Mouse (Mus musculus): ENCODE measurements around the gene Smarcad1. TPM values are rescaled to one million over a fixed set of nuclear protein-coding genes. Genes with fewer than 3 reads are reported as not detected.
"Not testable (repeated sequence)": the region's sequence is repeated elsewhere in the genome, so short reads cannot be mapped to it uniquely, and the experiment has no call there.

Smarcad1 gene
- polyA plus RNA-seq, 1 experiment from 2014 or later, result 98.8 TPM

GRCm38 (mm10) chr6:65025130-65025529 lies 17.3 kb upstream of the Smarcad1 start:
- 96% methylated on average over 4 of the region's 4 CpGs for WGBS
- Histone ChIP-seq H3K4me2 (no peak overlapping the region), H3K9me3 (no peaks in the 10 kb centered on the region), H3K4me3 (no peak overlapping the region), H3K27ac (no peak overlapping the region), H3K4me1 (replicated peaks) (no peaks in the 10 kb centered on the region), H3K27me3 (no peaks in the 10 kb centered on the region), H3K36me3 (no peaks in the 10 kb centered on the region), H3K9ac (no peak overlapping the region)
- ATAC-seq (ENCODE audit: low FRiP score), result no peak

- Histone ChIP-seq H3K4me3 (no peak overlapping the region), H3K36me3 (no peaks in the 10 kb centered on the region), H3K27me3 (no peaks in the 10 kb centered on the region), H3K4me1 (replicated peaks) (no peaks in the 10 kb centered on the region), H3K9me3 (no peaks in the 10 kb centered on the region), H3K27ac (no peak overlapping the region), H3K9ac (no peak overlapping the region), H3K4me2 (no peak overlapping the region)
- 82% methylated on average over 2 of the region's 2 CpGs for WGBS
- no peak for ATAC-seq (ENCODE audit: low FRiP score)
These were observed 7.7 kb upstream of the Smarcad1 start for GRCm38 (mm10) chr6:65034661-65035060.

GRCm38 (mm10) chr6:65035469-65035868 lies 6.9 kb upstream of the Smarcad1 start:
- Histone ChIP-seq H3K27ac (no peak overlapping the region), H3K36me3 (no peaks in the 10 kb centered on the region), H3K4me2 (no peak overlapping the region), H3K9ac (no peak overlapping the region), H3K27me3 (no peaks in the 10 kb centered on the region), H3K9me3 (no peaks in the 10 kb centered on the region), H3K4me3 (no peak overlapping the region), H3K4me1 (replicated peaks) (no peaks in the 10 kb centered on the region)
- 92% methylated on average over 2 of the region's 2 CpGs for WGBS
- ATAC-seq (ENCODE audit: low FRiP score), result no peak

- Histone ChIP-seq H3K36me3 (peaks cover 31% of the 10 kb centered on the region), H3K27me3 (no peaks in the 10 kb centered on the region), H3K9ac (peak overlapping the region; percentile 94), H3K4me3 (peak overlapping the region; percentile 68), H3K27ac (peak overlapping the region; percentile 98), H3K4me2 (peak overlapping the region; percentile 76), H3K9me3 (no peaks in the 10 kb centered on the region), H3K4me1 (replicated peaks) (peaks cover 13% of the 10 kb centered on the region)
- 33% methylated on average over 10 of the region's 10 CpGs for WGBS
- peak; percentile 40; the same call in 1 of the 2 replicates for ATAC-seq (ENCODE audit: low FRiP score)
These were observed 451 bp upstream of the Smarcad1 start for GRCm38 (mm10) chr6:65041932-65042331.

GRCm38 (mm10) chr6:65043241-65043640 lies 858 bp downstream of the Smarcad1 start:
- WGBS, result 12% methylated on average over 7 of the region's 7 CpGs
- H3K9me3 ChIP-seq, result no peaks in the 10 kb centered on the region
- H3K4me2 ChIP-seq, result peak overlapping the region; percentile 76
- peaks cover 13% of the 10 kb centered on the region for H3K4me1 ChIP-seq (replicated peaks)
- peak; percentile 11; the same call in 1 of the 2 replicates for ATAC-seq (ENCODE audit: low FRiP score)
- peaks cover 40% of the 10 kb centered on the region for H3K36me3 ChIP-seq
- peak overlapping the region; percentile 98 for H3K27ac ChIP-seq
- H3K9ac ChIP-seq, result peak overlapping the region; percentile 94
- H3K4me3 ChIP-seq, result peak overlapping the region; percentile 68
- no peaks in the 10 kb centered on the region for H3K27me3 ChIP-seq

GRCm38 (mm10) chr6:65049100-65049499 lies 6.7 kb downstream of the Smarcad1 start:
- Histone ChIP-seq H3K36me3 (peaks cover 86% of the 10 kb centered on the region), H3K9me3 (no peaks in the 10 kb centered on the region), H3K27ac (no peak overlapping the region), H3K9ac (no peak overlapping the region), H3K4me1 (replicated peaks) (peaks cover 2% of the 10 kb centered on the region), H3K4me3 (no peak overlapping the region), H3K4me2 (no peak overlapping the region), H3K27me3 (no peaks in the 10 kb centered on the region)
- WGBS, result 95% methylated on average over 4 of the region's 4 CpGs
- no peak for ATAC-seq (ENCODE audit: low FRiP score)

- no peak overlapping the region for H3K4me3 ChIP-seq
- no peaks in the 10 kb centered on the region for H3K9me3 ChIP-seq
- no peak for ATAC-seq (ENCODE audit: low FRiP score)
- H3K4me2 ChIP-seq, result no peak overlapping the region
- WGBS, result 92% methylated on average over 5 of the region's 5 CpGs
- H3K36me3 ChIP-seq, result peaks cover 80% of the 10 kb centered on the region
- no peaks in the 10 kb centered on the region for H3K4me1 ChIP-seq (replicated peaks)
- no peak overlapping the region for H3K27ac ChIP-seq
- no peak overlapping the region for H3K9ac ChIP-seq
- no peaks in the 10 kb centered on the region for H3K27me3 ChIP-seq
These were observed 14.2 kb downstream of the Smarcad1 start for GRCm38 (mm10) chr6:65056620-65057019.

GRCm38 (mm10) chr6:65057137-65057536 lies 14.8 kb downstream of the Smarcad1 start:
- not testable (repeated sequence) for H3K9me3 ChIP-seq; H3K27me3 ChIP-seq; H3K4me1 ChIP-seq (replicated peaks); H3K27ac ChIP-seq; H3K4me3 ChIP-seq; H3K4me2 ChIP-seq; ATAC-seq (ENCODE audit: low FRiP score); H3K9ac ChIP-seq
- peaks cover 81% of the 10 kb centered on the region for H3K36me3 ChIP-seq
- WGBS, result 80% methylated on average over 4 of the region's 4 CpGs

- no peak overlapping the region for H3K4me2 ChIP-seq
- no peaks in the 10 kb centered on the region for H3K9me3 ChIP-seq
- 81% methylated on average over 1 of the region's 1 CpGs for WGBS
- no peak overlapping the region for H3K27ac ChIP-seq
- peaks cover 76% of the 10 kb centered on the region for H3K36me3 ChIP-seq
- H3K4me1 ChIP-seq (replicated peaks), result no peaks in the 10 kb centered on the region
- no peak for ATAC-seq (ENCODE audit: low FRiP score)
- no peak overlapping the region for H3K9ac ChIP-seq
- H3K27me3 ChIP-seq, result no peaks in the 10 kb centered on the region
- H3K4me3 ChIP-seq, result no peak overlapping the region
These were observed 18.7 kb downstream of the Smarcad1 start for GRCm38 (mm10) chr6:65061049-65061448.

GRCm38 (mm10) chr6:65075201-65075600 lies 32.8 kb downstream of the Smarcad1 start:
- H3K9ac ChIP-seq, result no peak overlapping the region
- no peak overlapping the region for H3K4me2 ChIP-seq
- H3K4me3 ChIP-seq, result no peak overlapping the region
- H3K27ac ChIP-seq, result no peak overlapping the region
- no peaks in the 10 kb centered on the region for H3K4me1 ChIP-seq (replicated peaks)
- H3K9me3 ChIP-seq, result no peaks in the 10 kb centered on the region
- ATAC-seq (ENCODE audit: low FRiP score), result no peak
- no peaks in the 10 kb centered on the region for H3K27me3 ChIP-seq
- WGBS, result 83% methylated on average over 2 of the region's 2 CpGs
- peaks cover 64% of the 10 kb centered on the region for H3K36me3 ChIP-seq

- Histone ChIP-seq H3K27me3 (no peaks in the 10 kb centered on the region), H3K9ac (no peak overlapping the region), H3K4me3 (no peak overlapping the region), H3K36me3 (peaks cover 43% of the 10 kb centered on the region), H3K9me3 (no peaks in the 10 kb centered on the region), H3K4me1 (replicated peaks) (no peaks in the 10 kb centered on the region), H3K4me2 (no peak overlapping the region), H3K27ac (no peak overlapping the region)
- ATAC-seq (ENCODE audit: low FRiP score), result no peak
- 97% methylated on average over 1 of the region's 1 CpGs for WGBS
These were observed 36.8 kb downstream of the Smarcad1 start for GRCm38 (mm10) chr6:65079139-65079538.

- Histone ChIP-seq H3K4me3 (no peak overlapping the region), H3K4me2 (no peak overlapping the region), H3K9ac (no peak overlapping the region), H3K27me3 (no peaks in the 10 kb centered on the region), H3K4me1 (replicated peaks) (no peaks in the 10 kb centered on the region), H3K27ac (no peak overlapping the region), H3K9me3 (no peaks in the 10 kb centered on the region), H3K36me3 (peaks cover 60% of the 10 kb centered on the region)
- no peak for ATAC-seq (ENCODE audit: low FRiP score)
- 91% methylated on average over 2 of the region's 2 CpGs for WGBS
These were observed 72.5 kb downstream of the Smarcad1 start for GRCm38 (mm10) chr6:65114902-65115301.

GRCm38 (mm10) chr6:65117540-65117939 lies 75.2 kb downstream of the Smarcad1 start:
- peaks cover 50% of the 10 kb centered on the region for H3K36me3 ChIP-seq
- no peaks in the 10 kb centered on the region for H3K27me3 ChIP-seq
- H3K27ac ChIP-seq, result no peak overlapping the region
- no peaks in the 10 kb centered on the region for H3K9me3 ChIP-seq
- H3K9ac ChIP-seq, result no peak overlapping the region
- no peak overlapping the region for H3K4me3 ChIP-seq
- 97% methylated on average over 1 of the region's 1 CpGs for WGBS
- no peak overlapping the region for H3K4me2 ChIP-seq
- H3K4me1 ChIP-seq (replicated peaks), result no peaks in the 10 kb centered on the region
- ATAC-seq (ENCODE audit: low FRiP score), result no peak

Measured in hindbrain, embryonic 13.5 days (tissue).